Mouse (Mus musculus) limb, embryonic 14.5 days (tissue): ENCODE measurements around the gene Tceanc2. TPM values are rescaled to one million over a fixed set of nuclear protein-coding genes. Genes with fewer than 3 reads are reported as not detected.

Experiments used
- ATAC-seq: fragments of 200-750 bp; cut with Nextera tagmentation; 2 replicates; pipeline ENCODE4 v1.8.0; 2017; ENCODE audit warnings: low read depth, moderate number of reproducible peaks, moderate TSS enrichment; ENCODE audit not compliant: low FRiP score
- DNase-seq: peaks from one replicate; pipeline ENCODE4 v3.0.0-alpha.2; 2015; ENCODE audit warnings: low spot score
- H3K27ac ChIP-seq: fragments of 300-500 bp; sonication (generic); replicated peaks from 2 replicates; pipeline ENCODE4 v1.5.1; 2014; ENCODE audit warnings: low read depth, mild to moderate bottlenecking, low read length, moderate library complexity, mixed read lengths
- H3K27me3 ChIP-seq: fragments of 300-500 bp; sonication (generic); 2 replicates; pipeline ENCODE4 v1.6.1; 2014; ENCODE audit warnings: low read length, mixed read lengths; ENCODE audit not compliant: control insufficient read depth, insufficient read depth
- H3K36me3 ChIP-seq: fragments of 300-500 bp; sonication (generic); 2 replicates; pipeline ENCODE4 v1.6.1; 2014; ENCODE audit warnings: mild to moderate bottlenecking, low read length, moderate library complexity, mixed read lengths; ENCODE audit not compliant: control insufficient read depth, insufficient read depth
- H3K4me1 ChIP-seq: fragments of 300-500 bp; sonication (generic); 2 replicates; pipeline ENCODE4 v1.6.1; 2014; ENCODE audit warnings: antibody characterized with exemption, low read length, mixed read lengths; ENCODE audit not compliant: control insufficient read depth, insufficient read depth
- H3K4me2 ChIP-seq: fragments of 300-500 bp; sonication (generic); replicated peaks from 2 replicates; pipeline ENCODE4 v1.6.1; 2014; ENCODE audit warnings: low read depth, mild to moderate bottlenecking, low read length, moderate library complexity; ENCODE audit not compliant: severe bottlenecking
- H3K4me3 ChIP-seq: fragments of 300-500 bp; sonication (generic); replicated peaks from 2 replicates; pipeline ENCODE4 v1.5.1; 2014; ENCODE audit warnings: low read length
- H3K9ac ChIP-seq: fragments of 300-500 bp; sonication (generic); 2 replicates; pipeline ENCODE4 v1.6.1; 2014; ENCODE audit warnings: mild to moderate bottlenecking, low read depth, low read length, moderate library complexity; ENCODE audit not compliant: severe bottlenecking
- H3K9me3 ChIP-seq: fragments of 300-500 bp; sonication (generic); 2 replicates; pipeline ENCODE4 v1.6.1; 2016; ENCODE audit warnings: low read length; ENCODE audit not compliant: control insufficient read depth
- POLR2A ChIP-seq: fragments of 200-500 bp; IDR thresholded peaks from 2 replicates; pipeline ENCODE4 v1.8.0; 2012; ENCODE audit warnings: inconsistent platforms, mild to moderate bottlenecking, moderate library complexity, borderline replicate concordance; ENCODE audit not compliant: insufficient read depth, insufficient read length; ENCODE audit errors: extremely low read depth
- WGBS: fragments of 180-500 bp; shearing (Covaris S2); extraction: QIAGEN DNeasy Blood & Tissue Kit; methylation state at CpG from one replicate; pipeline ENCODE4 v1.1.7; 2014; 5-methylcytosine and 5-hydroxymethylcytosine counted together
- polyA plus RNA-seq, 2 experiments: library from polyadenylated mRNA; depleted of rRNA in 1 of 2; stranded (reverse) in 1 of 2; unstranded in 1 of 2; fragments of >200 nt; fragmentation: Nextera tagmentation in 1 of 2; extraction: Ambion mirVana in 1 of 2; gene quantifications; 2 replicates each; pipeline versions ENCODE4 v1.2.1 to v1.2.3; 2012 to 2014

Gene Tceanc2
- polyA plus RNA-seq (2012; rRNA removed), result 12.3 and 16.7 TPM in 2 replicates
- polyA plus RNA-seq (2014; fragmentation: Nextera tagmentation; extraction: Ambion mirVana), result 27.6 and 29.8 TPM in 2 replicates

DNA sequence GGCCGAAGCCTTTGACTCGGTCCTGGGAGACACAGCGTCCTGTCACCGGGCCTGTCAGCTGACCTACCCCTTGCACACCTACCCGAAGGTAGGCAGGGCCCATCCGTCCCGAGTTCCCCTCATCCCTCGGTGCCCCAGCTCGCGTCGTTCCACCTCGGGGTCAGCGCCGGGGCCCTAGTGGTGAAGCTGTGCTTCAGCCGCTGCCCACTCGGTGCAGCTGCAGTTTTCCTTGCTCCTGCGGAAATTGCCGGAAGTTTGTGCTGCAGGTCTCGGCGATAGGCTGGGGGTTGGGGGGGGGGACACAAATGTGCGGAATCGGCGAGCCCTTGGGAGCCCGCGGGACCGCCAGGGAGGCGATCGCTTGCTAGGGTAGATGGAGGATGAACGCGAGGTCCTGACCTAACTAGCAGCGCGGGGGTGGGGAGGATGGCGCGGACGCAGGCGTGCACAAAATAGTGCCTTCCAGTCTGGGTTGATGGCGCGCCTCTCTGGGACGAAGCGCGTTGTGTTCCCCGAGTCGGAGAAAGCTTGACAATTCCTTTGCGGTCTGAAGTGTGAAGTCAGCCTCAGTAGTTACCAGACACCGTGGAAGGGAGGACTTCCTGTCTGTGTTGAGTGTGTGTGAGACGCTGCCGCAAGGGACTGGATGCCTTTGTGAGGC, at the start of gene Tceanc2:
Tceanc2 (minus strand) TSS at position 287 of the 661 bp plus-strand sequence.
- under 1% methylated on average over 42 of the region's 47 CpGs for WGBS
- peaks cover 31% of the 10 kb centered on the region for H3K4me1 ChIP-seq
- no peaks in the 10 kb centered on the region for H3K9me3 ChIP-seq
- H3K4me3 ChIP-seq, result peak within 1 kb of the TSS; percentile 71
- peak within 1 kb of the TSS; percentile 65 for H3K4me2 ChIP-seq
- H3K36me3 ChIP-seq, result peaks cover 5% of the 10 kb centered on the region
- ATAC-seq, result peak; percentile 42; the same call in 1 of the 2 replicates
- peak within 1 kb of the TSS; percentile 77 for H3K9ac ChIP-seq
- H3K27me3 ChIP-seq, result no peaks in the 10 kb centered on the region
- TF ChIP-seq POLR2A, result no peak
- DNase-seq, result peak; percentile 47
- H3K27ac ChIP-seq, result peak within 1 kb of the TSS; percentile 93

DNA sequence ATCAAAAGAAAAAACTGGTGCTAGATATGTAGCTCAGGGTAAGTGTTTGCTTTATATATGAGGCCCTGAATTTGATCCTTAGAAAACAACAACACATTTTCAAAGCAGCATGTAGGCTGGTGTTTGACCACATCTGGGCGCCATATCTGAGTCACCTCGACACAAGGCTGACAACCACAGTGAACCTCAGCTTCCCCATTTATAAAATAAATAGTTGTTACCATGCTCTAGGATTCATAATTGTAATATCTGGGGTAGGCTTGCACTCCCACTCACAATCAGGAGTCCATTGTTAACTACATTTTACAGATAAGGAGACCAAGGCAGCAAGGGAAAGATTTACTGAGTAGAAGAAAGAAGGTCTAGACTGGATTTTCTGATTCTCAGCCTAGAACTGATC, 47.4 kb upstream of the Tceanc2 start:
- Histone ChIP-seq H3K27me3 (no peaks in the 10 kb centered on the region), H3K36me3 (peaks cover 8% of the 10 kb centered on the region), H3K4me2 (no peak overlapping the region), H3K4me1 (no peaks in the 10 kb centered on the region), H3K9me3 (no peaks in the 10 kb centered on the region), H3K27ac (no peak overlapping the region), H3K9ac (no peak overlapping the region), H3K4me3 (no peak overlapping the region)
- ATAC-seq (no peak), DNase-seq (no peak)
- 81% methylated on average over 2 of the region's 2 CpGs for WGBS
- TF ChIP-seq POLR2A, result no peak

DNA sequence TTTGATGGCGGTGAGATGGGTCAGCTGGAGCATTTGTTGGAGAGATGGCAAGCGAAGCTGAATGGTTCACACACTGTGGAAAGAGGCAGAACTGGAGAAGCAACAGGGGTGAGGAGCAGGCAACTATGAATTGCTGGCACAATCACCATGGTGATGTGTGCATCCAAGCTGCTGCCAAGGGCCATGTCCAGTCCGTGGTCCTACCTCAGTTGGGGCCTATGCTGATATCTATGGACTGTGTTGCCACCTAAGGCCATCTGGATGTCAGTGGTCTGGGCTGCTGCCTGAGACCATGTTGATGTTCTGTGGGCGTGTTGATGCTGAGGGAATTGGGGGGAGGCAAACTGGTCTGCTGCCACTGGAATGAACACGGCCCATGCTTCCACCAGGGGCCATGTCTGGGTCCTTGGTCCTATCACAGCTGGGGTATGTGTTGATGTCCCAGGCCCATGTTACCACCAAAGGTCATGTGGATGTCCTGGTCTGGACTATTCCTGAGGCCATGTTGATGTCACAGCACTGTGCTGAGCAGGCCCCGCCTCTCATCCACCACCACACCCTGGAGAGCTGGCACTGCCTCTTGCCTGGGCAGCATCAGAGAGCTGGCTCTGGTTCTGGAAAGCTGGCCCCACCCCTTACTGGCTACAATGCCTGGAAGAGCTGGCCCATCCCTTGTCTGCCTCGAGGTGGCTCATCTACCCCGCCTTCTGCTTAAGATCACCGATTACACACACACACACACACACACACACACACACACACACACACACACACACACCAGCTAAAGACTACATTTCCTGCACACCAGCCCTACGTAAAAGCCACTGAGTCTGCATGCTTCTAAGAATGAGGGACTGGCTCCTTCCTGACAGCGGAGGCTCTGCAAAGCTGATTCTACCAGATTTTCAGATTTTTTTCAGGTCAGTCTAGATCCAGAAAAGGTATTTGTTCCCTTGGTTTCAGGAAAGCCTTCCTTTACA, 44.6 kb upstream of the Tceanc2 start:
- no peaks in the 10 kb centered on the region for H3K36me3 ChIP-seq
- no peaks in the 10 kb centered on the region for H3K27me3 ChIP-seq
- no peak overlapping the region for H3K4me3 ChIP-seq
- WGBS, result 80% methylated on average over 11 of the region's 11 CpGs
- DNase-seq, result no peak
- H3K9me3 ChIP-seq, result no peaks in the 10 kb centered on the region
- no peak overlapping the region for H3K9ac ChIP-seq
- no peak overlapping the region for H3K27ac ChIP-seq
- no peak for TF ChIP-seq POLR2A
- H3K4me1 ChIP-seq, result no peaks in the 10 kb centered on the region
- H3K4me2 ChIP-seq, result no peak overlapping the region
- ATAC-seq, result no peak

DNA sequence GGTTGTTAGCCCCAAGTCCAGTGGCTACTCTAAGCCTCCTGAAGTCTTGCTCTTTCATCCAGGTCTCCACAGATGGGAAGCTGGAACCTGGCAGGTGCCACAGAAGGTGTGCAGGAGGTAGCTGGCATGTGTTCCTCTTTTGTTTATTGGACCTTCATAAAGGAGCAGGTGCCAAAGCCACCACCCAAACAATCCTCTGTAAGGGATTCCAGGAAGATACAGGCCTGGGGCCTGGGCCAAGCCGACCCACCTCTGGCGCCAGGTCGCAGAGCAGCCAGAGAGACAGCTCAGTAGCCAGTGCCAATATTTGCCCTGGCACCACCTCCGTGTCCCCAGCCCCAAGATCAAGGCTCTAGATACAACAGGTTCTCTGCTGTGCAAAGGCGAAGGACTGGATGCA, 42.6 kb upstream of the Tceanc2 start:
- no peaks in the 10 kb centered on the region for H3K9me3 ChIP-seq
- no peaks in the 10 kb centered on the region for H3K36me3 ChIP-seq
- H3K4me3 ChIP-seq, result no peak overlapping the region
- H3K4me1 ChIP-seq, result no peaks in the 10 kb centered on the region
- DNase-seq (no peak), ATAC-seq (no peak)
- no peak for TF ChIP-seq POLR2A
- 88% methylated on average over 5 of the region's 5 CpGs for WGBS
- no peak overlapping the region for H3K9ac ChIP-seq
- H3K4me2 ChIP-seq, result no peak overlapping the region
- H3K27ac ChIP-seq, result no peak overlapping the region
- H3K27me3 ChIP-seq, result no peaks in the 10 kb centered on the region

DNA sequence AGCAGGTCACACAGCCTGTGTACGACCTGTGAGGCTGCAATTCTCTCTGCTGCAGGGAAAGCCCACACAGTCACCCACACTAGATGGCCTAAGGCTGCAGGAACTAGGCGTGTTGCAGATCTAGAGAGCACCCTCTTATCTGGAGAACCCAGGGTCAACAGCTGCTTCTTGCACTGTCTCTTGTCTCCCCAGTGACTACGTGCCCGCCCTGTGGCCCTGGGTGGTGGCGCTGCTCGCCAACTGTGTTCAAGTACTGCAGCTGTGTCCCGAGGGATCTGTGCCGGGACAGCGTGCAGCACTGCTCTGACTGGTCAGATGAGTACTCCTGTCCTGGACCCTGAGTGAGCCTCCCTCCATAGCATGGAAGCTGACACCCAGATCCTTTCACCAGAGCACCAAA, 38.7 kb upstream of the Tceanc2 start:
- WGBS, result 83% methylated on average over 9 of the region's 9 CpGs
- no peaks in the 10 kb centered on the region for H3K9me3 ChIP-seq

More for the DNA sequence above, 38.7 kb upstream of the Tceanc2 start:
- Histone ChIP-seq H3K4me1 (no peaks in the 10 kb centered on the region; the same call in 1 of the 2 replicates), H3K27me3 (no peaks in the 10 kb centered on the region), H3K9ac (no peak overlapping the region), H3K4me2 (no peak overlapping the region), H3K4me3 (no peak overlapping the region), H3K36me3 (no peaks in the 10 kb centered on the region), H3K27ac (no peak overlapping the region)
- TF ChIP-seq POLR2A, result no peak
- no peak for DNase-seq
- no peak for ATAC-seq
